Mouse (Mus musculus) adrenal gland (tissue): ENCODE results near the gene Mettl7a1.
"Not testable (repeated sequence)": the region's sequence is repeated elsewhere in the genome, so short reads cannot be mapped to it uniquely, and the experiment has no call there.

ENCODE experiments used
- intact Hi-C: fragments of 180-260 bp; cut with DNase I; formaldehyde crosslinking; loops from one replicate; pipeline ENCODE4 v1.15.1; 2025

Mettl7a1 gene

GRCm38 (mm10) chr15:100297856-100298255, 6.1 kb upstream of the Mettl7a1 start:
- intact Hi-C loops, result no loop called here

GRCm38 (mm10) chr15:100300499-100300898, 3.4 kb upstream of the Mettl7a1 start:
- intact Hi-C loops, result no loop called here

GRCm38 (mm10) chr15:100301556-100301955, 2.4 kb upstream of the Mettl7a1 start:
- intact Hi-C loops, result no loop called here

GRCm38 (mm10) chr15:100303428-100304018, 417 bp upstream of the Mettl7a1 start:
- intact Hi-C loops, result no loop called here

GRCm38 (mm10) chr15:100306201-100306600, 2.3 kb downstream of the Mettl7a1 start:
- intact Hi-C loops, result no loop called here

- intact Hi-C loops, result not testable (repeated sequence)
Observed at GRCm38 (mm10) chr15:100307438-100308096, 3.6 kb downstream of the Mettl7a1 start.

GRCm38 (mm10) chr15:100312346-100312745, 8.4 kb downstream of the Mettl7a1 start:
- intact Hi-C loops, result no loop called here

GRCm38 (mm10) chr15:100314448-100315145, 10.7 kb downstream of the Mettl7a1 start:
- intact Hi-C loops, result no loop called here

GRCm38 (mm10) chr15:100318014-100318671, 14.2 kb downstream of the Mettl7a1 start:
- intact Hi-C loops, result not testable (repeated sequence)

GRCm38 (mm10) chr15:100319884-100320283, 15.9 kb downstream of the Mettl7a1 start:
- intact Hi-C loops, result no loop called here

- intact Hi-C loops, result no loop called here
Observed at GRCm38 (mm10) chr15:100320295-100320905, 16.5 kb downstream of the Mettl7a1 start.

GRCm38 (mm10) chr15:100321134-100321533, 17.2 kb downstream of the Mettl7a1 start:
- intact Hi-C loops, result no loop called here

GRCm38 (mm10) chr15:100324021-100324591, 20.2 kb downstream of the Mettl7a1 start:
- intact Hi-C loops, result no loop called here

- intact Hi-C loops, result no loop called here
Observed at GRCm38 (mm10) chr15:100325235-100325634, 21.3 kb downstream of the Mettl7a1 start.

GRCm38 (mm10) chr15:100328089-100328488, 24.1 kb downstream of the Mettl7a1 start:
- intact Hi-C loops, result not testable (repeated sequence)

- intact Hi-C loops, result not testable (repeated sequence)
Observed at GRCm38 (mm10) chr15:100329336-100329735, 25.4 kb downstream of the Mettl7a1 start.

GRCm38 (mm10) chr15:100330739-100331138, 26.8 kb downstream of the Mettl7a1 start:
- intact Hi-C loops, result no loop called here

- intact Hi-C loops, result not testable (repeated sequence)
Observed at GRCm38 (mm10) chr15:100332077-100332961, 28.4 kb downstream of the Mettl7a1 start.

- intact Hi-C loops, result no loop called here
Observed at GRCm38 (mm10) chr15:100334629-100335028, 30.7 kb downstream of the Mettl7a1 start, which contains the start of gene Mettl7a3. TSS of gene Mettl7a3 (plus strand) at chr15:100334929.

GRCm38 (mm10) chr15:100337328-100337727, 33.4 kb downstream of the Mettl7a1 start:
- intact Hi-C loops, result not testable (repeated sequence)
